In the genomic region with DNA sequence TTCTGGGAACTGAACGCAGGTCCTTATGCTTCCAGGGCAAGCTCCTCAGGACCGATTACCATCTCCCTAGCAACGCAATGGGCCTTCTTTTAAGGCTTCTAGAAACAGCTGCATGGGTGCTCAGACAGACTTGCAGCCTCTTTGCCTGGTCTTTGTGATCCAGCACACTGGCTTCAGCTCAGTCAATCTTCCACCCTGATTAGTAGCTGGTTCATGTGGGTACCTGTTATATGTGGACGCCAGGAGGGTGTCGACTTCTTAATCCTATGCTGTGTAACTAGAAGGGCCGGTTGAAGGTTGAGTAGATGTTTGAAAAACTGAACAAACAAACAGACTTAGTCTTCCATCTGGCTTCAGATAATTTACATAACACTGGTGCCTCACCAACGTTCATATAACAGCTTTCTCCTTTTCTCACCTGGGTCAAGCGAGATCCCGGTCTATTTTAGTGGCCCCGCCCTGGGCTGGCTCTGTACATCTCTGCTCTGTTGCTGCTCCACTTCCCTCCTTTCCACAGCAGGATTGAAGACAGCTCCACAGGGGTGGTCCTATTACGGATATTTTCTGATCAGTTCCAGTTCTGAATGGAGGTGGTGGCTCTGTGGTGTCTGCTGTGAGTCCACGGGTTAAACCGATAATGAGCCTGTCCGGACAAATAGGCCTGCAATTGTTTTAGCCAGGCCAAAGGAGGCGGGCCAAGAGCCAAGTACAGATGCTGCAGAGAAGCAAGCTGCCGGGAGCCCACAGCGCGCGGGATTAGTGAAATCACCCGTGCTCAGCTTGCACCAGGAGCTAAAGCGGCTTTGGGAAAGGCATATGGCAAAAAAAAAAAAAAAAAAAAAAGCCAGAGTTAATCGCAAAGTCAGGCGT, we compare ENCODE assay signal across 8 mouse cellular contexts.
DNase-seq lines count a peak whose midpoint lies in the region; TF ChIP-seq lines count a peak whose summit lies in the region.

No protein-coding gene starts in this region.

- intact Hi-C loops in left cerebral cortex, adult 2 months (cut with DNase I): no loop called here

- H3K4me1 ChIP-seq in lung, adult 2 months (ENCODE audit: control insufficient read depth, insufficient read depth, low read length): no peaks in the 10 kb centered on the region
- peaks cover 11% of the 10 kb centered on the region for H3K4me1 ChIP-seq in olfactory bulb, adult 2 months (ENCODE audit: control insufficient read depth, insufficient read depth, low read length)

- peak overlapping the region; percentile 57 for H3K27ac ChIP-seq in left cerebral cortex, adult 2 months
- H3K27ac ChIP-seq in olfactory bulb, adult 2 months (ENCODE audit: insufficient read depth, low read depth, low read length): 0 out of 2 replicates have a peak overlapping the region, but pooled peaks have one; percentile 42

- 54% methylated on average over 23 of the region's 23 CpGs for WGBS in lung, adult 2 months
- 38% methylated on average over 23 of the region's 23 CpGs for WGBS in olfactory bulb, adult 2 months

- TF ChIP-seq CTCF in lung, adult 2 months (IDR thresholded peaks at IDR 0.05; ENCODE audit: insufficient read depth, low read length): no peak
- TF ChIP-seq CTCF in left cerebral cortex, adult 2 months (IDR thresholded peaks at IDR 0.05): no peak
- TF ChIP-seq CTCF in olfactory bulb, adult 2 months (IDR thresholded peaks at IDR 0.05; ENCODE audit: insufficient read depth, low read depth, low read length): no peak

- peak; percentile 18 for DNase-seq in lung, postnatal 10 days
- DNase-seq in lung, adult 2 months: no peak
- peak; percentile 68 to 72 for DNase-seq in cerebellum, postnatal 36 days
- peak; percentile 9 for DNase-seq in gastrocnemius, postnatal 25 days
- DNase-seq in left cerebral cortex, adult 2 months (ENCODE audit: extremely low spot score in 1 of 2, low spot score in 2 of 2): peak; percentile 40 to 45
- no peak for DNase-seq in ovary, adult 18-20 months (ENCODE audit: low spot score)
- no peak for DNase-seq in liver

- H3K4me3 ChIP-seq in lung, adult 2 months (replicated peaks; ENCODE audit: extremely low read depth, low read depth, low read length): no peak overlapping the region
- H3K4me3 ChIP-seq in left cerebral cortex, adult 2 months: no peak overlapping the region
- H3K4me3 ChIP-seq in olfactory bulb, adult 2 months (ENCODE audit: insufficient read depth, low read depth, low read length): no peak overlapping the region

- no peak for TF ChIP-seq POLR2A in lung, adult 2 months (IDR thresholded peaks at IDR 0.05; ENCODE audit: borderline replicate concordance, extremely low read depth, low read depth, low read length)
- no peak for TF ChIP-seq POLR2A in olfactory bulb, adult 2 months (IDR thresholded peaks at IDR 0.05; ENCODE audit: insufficient read depth, low read depth, low read length)

Comparison
In these comparisons a context has a peak if more than half of its experiments do, and no peak if none do; other contexts are left out.
1. DNase-seq: peak in lung, postnatal 10 days (single experiment), cerebellum, postnatal 36 days (2 of 2), gastrocnemius, postnatal 25 days (single experiment) and left cerebral cortex, adult 2 months (2 of 2); none in lung, adult 2 months (single experiment), ovary, adult 18-20 months (single experiment) and liver (single experiment).